Mouse (Mus musculus): Measurements from ENCODE around the gene Epn2.

The Epn2 gene

GRCm38 (mm10) chr11:61578983-61579877 lies at the start of gene Epn2:
Epn2 (minus strand) TSS chr11:61579687.
- peak; percentile 71 to 80 for DNase-seq (ENCODE audit: low spot score in 2 of 2)

GRCm38 (mm10) chr11:61626509-61626908 lies 47.0 kb upstream of the Epn2 start:
- no peak for DNase-seq (ENCODE audit: low spot score in 2 of 2)

DNA sequence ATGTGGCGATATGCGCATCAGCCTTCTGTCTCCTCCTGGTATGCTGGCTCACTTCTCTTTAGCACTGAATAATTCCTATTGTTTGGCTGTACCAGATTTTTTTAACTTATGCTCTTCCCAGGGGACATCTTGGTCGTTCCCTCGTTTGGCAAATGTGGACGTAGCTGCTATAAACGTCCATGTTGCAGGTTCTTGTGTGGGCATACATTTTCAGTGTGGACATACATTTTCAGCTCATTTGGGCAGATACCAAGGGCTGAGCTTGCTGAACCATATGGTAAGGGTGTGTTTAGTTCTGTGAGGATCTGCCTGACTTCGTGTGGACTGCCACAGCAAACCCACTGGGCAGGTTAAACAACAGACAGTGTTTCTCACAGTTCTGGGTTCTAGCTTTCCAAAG lies 45.6 kb upstream of the Epn2 start:
- DNase-seq (ENCODE audit: low spot score in 2 of 2), result no peak

GRCm38 (mm10) chr11:61620762-61621161 lies 41.3 kb upstream of the Epn2 start:
- no peak for DNase-seq (ENCODE audit: low spot score in 2 of 2)

DNA sequence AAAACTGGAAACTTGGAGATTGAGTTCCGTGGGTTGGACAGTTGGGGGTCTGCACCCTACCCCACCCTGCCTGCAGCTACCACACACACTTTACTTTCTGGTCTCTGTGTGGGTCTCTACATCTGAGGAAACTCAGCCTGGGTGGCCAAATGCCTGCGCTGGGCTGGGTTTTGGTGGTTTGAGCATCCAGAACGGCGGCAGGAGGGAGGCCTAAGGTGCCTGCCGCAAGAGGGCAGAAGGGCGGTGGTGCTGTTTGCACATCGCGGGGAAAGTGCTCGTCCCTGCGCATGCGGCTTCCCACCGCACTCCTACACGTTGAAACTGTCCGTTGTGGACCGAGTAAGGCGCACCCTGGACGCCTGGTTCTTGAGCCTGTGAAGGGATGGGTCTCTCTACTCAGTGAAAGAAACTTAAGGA lies 40.8 kb upstream of the Epn2 start:
- DNase-seq (ENCODE audit: low spot score in 2 of 2), result peak; percentile 85 to 92

DNA sequence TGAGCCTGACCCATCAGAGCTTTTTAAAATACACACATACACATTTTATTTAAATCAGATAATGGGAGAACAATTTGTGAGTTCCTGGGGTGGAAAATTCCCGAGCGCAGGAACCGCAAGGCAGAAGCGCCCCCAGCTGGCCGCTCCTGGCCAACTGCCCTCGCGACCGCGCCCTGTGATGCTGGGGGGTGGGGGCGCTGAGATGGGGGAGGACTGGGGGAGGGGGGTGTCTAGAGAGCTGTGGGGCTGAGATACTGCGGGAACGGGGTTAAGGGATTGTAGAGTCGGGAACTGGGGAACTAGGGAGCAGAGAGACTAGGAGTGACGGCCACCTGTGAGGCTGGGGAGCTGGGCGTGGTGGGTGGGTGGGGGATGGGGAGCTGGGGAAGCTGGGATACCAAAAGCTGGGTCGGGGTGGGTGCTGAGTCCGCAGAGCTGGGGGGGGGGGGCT lies 40.3 kb upstream of the Epn2 start:
- peak; percentile 73 for DNase-seq (ENCODE audit: low spot score in 2 of 2)

DNA sequence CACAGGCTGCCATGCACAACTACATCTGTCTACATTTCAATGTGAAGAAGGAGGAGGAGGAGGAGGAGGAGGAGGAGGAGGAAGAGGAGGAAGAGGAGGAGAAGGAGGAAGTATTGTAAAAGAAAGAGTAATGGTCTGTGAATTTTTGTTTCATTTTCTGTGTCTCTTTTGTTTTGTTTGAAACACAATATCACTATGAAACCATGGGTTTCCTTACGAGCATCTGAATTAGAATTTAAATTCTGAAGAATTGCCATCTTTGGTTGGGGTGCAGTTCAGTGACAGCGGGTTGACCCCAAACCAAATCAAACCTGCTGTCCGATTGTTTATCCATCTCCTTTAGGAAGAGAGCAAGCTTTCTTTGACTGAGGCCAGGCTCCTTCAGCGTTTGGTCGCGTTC lies 39.9 kb upstream of the Epn2 start:
- DNase-seq (ENCODE audit: low spot score in 2 of 2), result no peak

- DNase-seq (ENCODE audit: low spot score in 2 of 2), result no peak
Observed at GRCm38 (mm10) chr11:61618571-61618970, 39.1 kb upstream of the Epn2 start.

DNA sequence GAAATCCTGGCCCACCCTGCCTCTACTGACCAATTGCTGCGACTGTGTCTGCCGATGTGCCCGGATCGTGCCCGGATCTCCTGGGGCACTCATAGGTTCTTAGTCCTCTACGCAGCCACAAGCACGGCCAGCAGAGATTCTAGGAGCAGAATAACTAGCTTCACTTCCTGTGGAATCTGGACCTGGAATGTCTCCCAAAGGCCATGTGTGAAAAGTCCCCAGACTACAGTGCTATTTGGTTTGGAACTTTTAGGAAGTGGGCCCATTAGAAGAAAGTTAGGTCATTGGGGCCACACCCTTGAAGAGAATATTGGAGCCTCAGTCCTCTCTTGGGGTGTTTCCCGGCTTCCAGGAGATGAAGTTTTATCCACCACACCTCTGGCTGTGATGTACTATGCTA lies 38.6 kb upstream of the Epn2 start:
- no peak for DNase-seq (ENCODE audit: low spot score in 2 of 2)

GRCm38 (mm10) chr11:61617293-61617975 lies 37.9 kb upstream of the Epn2 start:
- no peak for DNase-seq (ENCODE audit: low spot score in 2 of 2)

- DNase-seq (ENCODE audit: low spot score in 2 of 2), result no peak
Observed at GRCm38 (mm10) chr11:61616523-61617292, 37.2 kb upstream of the Epn2 start.

GRCm38 (mm10) chr11:61615686-61616522 lies 36.4 kb upstream of the Epn2 start:
- peak in 1 of 2 experiments; percentile 41 for DNase-seq (ENCODE audit: low spot score in 2 of 2)

GRCm38 (mm10) chr11:61614401-61614800 lies 34.9 kb upstream of the Epn2 start:
- DNase-seq (ENCODE audit: low spot score in 2 of 2), result no peak

- no peak for DNase-seq (ENCODE audit: low spot score in 2 of 2)
Observed at GRCm38 (mm10) chr11:61612116-61612635, 32.7 kb upstream of the Epn2 start.

DNA sequence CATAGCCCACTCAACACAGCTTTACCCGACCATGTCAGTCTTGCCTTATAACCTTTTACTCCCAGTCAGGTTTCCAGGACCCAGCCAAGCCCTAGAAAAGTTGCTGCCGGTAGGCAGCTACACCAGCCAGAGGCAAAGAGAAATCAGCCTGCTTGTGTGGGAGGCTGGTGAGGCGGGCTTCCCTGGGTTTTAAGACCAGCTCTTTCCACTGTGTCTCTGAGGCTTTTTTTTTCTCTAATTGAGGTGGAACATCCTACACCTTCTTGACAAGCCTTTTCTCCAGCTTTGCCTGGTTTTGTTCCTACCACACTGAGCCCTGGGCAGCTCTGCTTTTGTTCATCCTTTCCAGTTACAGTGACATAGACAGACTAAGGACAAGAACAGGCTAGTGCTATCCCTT lies 31.7 kb upstream of the Epn2 start:
- DNase-seq (ENCODE audit: low spot score in 2 of 2), result no peak

DNA sequence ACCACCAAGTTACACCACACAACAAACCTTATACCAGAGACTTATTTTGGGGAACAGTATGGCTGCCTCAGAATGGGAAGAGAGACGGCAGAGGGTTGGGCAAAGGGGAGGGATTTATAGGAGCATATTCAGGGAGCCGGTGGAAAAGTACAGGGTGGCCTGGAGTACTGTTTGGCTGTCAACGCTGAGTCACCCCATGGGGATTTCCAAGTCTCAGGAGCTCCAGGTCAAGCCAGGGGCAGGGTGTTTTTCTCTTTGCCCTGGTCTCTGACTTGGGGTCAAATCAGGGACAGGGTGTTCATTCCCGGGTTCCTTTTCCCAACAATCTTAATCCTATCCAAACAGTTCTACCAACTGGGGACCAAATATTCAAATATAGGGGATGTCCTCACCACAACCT lies 28.6 kb upstream of the Epn2 start:
- no peak for DNase-seq (ENCODE audit: low spot score in 2 of 2)

- DNase-seq (ENCODE audit: low spot score in 2 of 2), result no peak
Observed at GRCm38 (mm10) chr11:61602705-61603104, 23.2 kb upstream of the Epn2 start.

DNA sequence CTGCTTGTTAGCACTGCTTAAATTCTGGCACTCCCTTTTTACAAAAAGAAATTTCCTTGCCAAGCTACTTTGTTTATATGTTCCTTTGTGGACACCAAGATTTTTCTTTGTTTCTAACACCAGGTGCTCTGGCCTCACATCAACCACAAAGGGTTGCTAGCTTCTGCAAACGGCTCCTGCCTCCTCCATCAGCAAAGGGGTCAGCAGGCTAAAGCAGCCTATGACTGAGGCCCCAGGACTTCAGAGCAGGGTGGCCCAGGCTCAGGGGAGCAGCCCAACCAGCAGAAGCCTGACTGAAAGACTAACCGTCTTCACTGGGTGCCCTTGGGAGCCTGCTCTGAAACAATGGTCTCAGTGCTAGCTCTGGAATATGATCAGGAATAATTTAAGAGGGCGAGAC lies 22.0 kb upstream of the Epn2 start:
- DNase-seq (ENCODE audit: low spot score in 2 of 2), result no peak

DNA sequence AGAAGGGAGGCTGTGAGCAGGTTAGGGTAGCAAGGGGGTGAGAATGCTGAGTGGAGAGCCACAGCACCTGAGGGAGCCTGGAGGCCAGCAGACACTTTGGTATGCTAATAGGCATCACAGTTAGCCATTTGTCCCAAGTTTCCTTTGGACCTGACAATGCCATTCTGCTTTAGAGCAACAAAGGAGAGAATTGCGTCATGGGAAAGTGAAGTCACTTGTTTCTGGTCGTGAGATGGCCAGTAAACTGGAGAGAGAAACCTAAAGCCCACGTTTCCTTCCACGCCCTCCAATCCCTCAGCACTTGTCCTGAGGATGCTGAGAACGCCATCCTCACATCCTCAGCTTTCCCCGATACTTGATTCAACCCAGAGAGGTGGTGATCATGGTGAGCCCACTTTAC lies 18.9 kb upstream of the Epn2 start:
- no peak for DNase-seq (ENCODE audit: low spot score in 2 of 2)

DNA sequence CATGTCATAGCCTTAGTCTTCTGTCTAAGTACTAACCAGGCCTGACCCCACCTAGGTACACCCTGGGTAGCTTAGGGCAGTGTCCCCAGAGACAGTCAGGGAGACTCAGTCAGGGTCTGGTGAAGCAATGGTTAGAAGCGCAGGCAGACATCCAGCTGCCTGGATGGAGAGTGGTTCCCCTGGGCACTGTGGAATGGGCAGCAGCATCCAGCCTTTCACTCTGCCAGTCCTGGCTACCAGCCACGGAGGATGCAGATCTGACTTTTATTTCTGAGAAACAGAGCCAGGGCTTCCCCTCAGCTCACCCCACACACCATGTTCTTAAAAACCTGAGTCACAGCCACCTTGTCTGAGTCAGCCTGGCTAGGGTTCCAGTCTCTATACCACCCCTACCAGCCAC lies 18.0 kb upstream of the Epn2 start:
- no peak for DNase-seq (ENCODE audit: low spot score in 2 of 2)

DNA sequence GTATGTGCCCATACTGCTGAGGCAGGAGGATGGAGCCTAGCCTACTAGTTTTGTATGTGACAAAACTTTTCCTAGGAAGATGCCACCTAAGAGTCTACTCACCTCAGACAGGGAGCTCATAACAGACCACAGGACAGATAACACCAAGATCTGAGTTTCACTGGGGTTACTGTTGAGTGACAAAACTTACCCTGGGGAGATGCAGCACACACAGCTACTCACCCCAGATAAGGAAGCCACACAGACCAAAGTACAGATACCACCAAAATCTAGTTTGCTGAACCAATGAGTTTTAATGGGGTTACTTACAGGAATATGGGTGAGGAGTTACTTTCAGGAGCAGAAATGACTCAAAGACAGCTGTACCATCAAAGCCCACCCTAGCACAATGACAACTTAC lies 13.6 kb upstream of the Epn2 start:
- no peak for DNase-seq (ENCODE audit: low spot score in 2 of 2)
